Mouse (Mus musculus) stomach, postnatal 0 days (tissue): Measurements from ENCODE around the gene Dpysl5.

Experiments
- CTCF ChIP-seq: IDR thresholded peaks from 2 replicates; pipeline ENCODE4 v1.5.1; 2016; ENCODE audit warnings: antibody characterized with exemption, low read depth, mild to moderate bottlenecking, moderate library complexity
- EP300 ChIP-seq: optimal IDR thresholded peaks from 2 replicates; pipeline ENCODE3; 2016; ENCODE audit warnings: antibody characterized with exemption

DNA sequence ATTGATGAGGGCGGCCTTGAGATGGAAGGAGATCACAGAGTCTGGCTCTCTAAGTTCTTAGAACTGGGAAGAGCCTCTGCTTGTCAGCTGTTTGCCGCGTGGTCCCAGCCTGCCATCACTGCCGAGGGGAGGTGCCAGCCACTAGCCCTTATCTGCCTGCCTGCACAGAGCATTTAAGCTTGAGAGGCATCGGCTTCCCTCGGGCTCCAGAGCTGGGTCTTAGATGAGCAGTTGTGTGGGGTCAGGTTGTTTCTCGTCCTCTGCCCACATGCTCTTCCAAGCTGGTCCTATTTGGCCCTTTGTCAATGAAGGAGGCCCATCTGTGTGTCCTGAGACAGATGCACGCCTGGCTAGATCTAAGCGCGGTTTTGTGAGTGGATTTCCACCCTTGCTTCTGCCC, 113.8 kb downstream of the Dpysl5 start:
- TF ChIP-seq EP300, result no peak
- no peak for TF ChIP-seq CTCF
